Mouse (Mus musculus) liver, embryonic 14.5 days (tissue): Measurements from ENCODE around the gene Haus4.

Experiments used
- CTCF ChIP-seq: IDR thresholded peaks from 2 replicates; pipeline ENCODE4 v1.5.1; 2016; ENCODE audit warnings: antibody characterized with exemption, low read depth, control low read depth
- EP300 ChIP-seq: IDR thresholded peaks from 2 replicates; pipeline ENCODE4 v1.6.1; 2016; ENCODE audit warnings: antibody characterized with exemption, low read depth

DNA sequence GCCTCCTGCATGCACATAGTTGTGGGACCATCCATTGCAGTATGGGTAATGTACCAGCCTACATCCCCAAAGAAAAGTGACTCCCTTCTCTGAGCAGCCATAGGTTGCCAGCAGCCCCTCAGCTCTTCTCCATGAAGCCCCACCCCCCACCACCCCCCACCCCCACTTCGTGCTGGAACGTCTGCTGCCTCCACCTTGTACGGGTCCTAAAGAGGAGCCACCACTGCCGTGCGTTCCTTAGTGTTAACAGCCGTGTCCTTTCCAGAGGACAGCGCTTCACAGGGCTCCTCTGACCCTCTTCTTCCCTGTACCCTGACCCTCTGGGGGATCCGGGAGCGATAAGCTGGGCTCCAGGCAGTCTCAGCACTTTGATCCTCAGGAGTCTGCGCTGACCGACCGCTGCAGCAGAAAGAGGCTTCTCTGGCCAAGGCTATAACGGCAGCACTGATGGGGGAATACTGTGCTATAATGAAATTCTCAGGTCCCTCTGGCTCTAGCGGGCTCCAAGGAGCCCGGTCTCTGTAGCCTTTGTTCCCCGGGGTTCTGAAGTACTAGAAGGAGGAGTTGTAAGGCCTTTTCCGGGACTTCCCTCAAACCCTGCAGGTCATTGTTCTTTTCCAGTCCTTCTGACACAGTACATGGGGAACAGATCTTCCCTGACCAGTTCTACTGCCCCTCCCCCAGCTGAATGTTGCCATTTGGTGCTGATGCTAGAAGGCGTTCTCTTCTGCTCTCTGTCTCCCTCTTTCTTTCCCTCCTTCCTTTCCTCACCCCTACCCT, 27.0 kb downstream of the Haus4 start:
- TF ChIP-seq CTCF (no peak), EP300 (no peak)
